Mouse (Mus musculus): ENCODE measurements at regions not wholly inside any gene's neighbourhood (a gene's known extent, or its start where the extent isn't known, plus 50 kb on each side); places are given as distances from the start of the nearest gene placed in this dataset.

DNA sequence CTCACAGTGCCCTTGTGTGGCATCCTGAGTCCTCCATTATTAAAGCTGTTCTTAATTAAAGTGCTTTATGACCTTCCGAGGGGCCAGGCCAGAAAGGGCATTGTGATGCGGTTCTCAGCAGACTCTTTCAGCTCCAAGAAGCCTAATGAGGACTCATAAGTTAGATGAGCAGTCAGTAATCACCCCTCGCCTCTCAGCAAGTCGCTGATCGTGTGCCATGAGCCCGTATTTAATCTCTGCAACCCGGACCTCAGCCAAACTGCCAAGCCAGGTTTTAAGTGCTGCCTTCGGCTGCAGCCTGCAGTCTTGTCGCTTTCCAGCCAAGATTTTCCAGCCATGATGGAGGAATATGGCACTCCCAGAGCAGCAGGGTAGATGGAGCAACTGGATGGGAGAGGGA lies 56.1 kb upstream of the Rbfox1 start:
- H3K27me3 ChIP-seq (ENCODE audit: control insufficient read depth, insufficient read depth, low read length, poor library complexity, severe bottlenecking), result no peaks in the 10 kb centered on the region
- no peaks in the 10 kb centered on the region for H3K36me3 ChIP-seq (ENCODE audit: control insufficient read depth, insufficient read depth, low read length, poor library complexity, severe bottlenecking)
- DNase-seq (ENCODE audit: low read depth, low spot score), result no peak

DNA sequence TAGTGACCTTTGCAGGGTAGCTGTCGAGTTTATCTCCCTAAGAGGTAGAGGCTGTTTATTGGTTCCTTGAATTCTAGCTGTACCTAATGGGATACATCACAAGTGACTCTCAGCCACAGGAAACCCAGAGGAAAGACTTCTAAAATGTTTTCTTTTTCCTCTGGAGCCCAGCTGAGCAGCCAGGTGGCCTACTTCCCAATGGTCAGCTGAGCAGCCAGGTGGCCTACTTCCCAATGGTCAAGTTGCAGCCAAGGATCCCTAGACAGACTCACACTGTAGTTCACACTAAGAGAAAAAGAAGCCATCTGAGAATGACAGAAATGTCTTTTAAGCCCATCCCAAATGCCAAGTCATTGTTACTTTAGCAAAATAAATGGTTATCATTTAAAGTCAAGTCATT lies 61.8 kb upstream of the Rbfox1 start:
- no peak for DNase-seq (ENCODE audit: low read depth, low spot score)
- Histone ChIP-seq H3K27me3 (ENCODE audit: control insufficient read depth, insufficient read depth, low read length, poor library complexity, severe bottlenecking) (no peaks in the 10 kb centered on the region), H3K36me3 (ENCODE audit: control insufficient read depth, insufficient read depth, low read length, poor library complexity, severe bottlenecking) (no peaks in the 10 kb centered on the region)

DNA sequence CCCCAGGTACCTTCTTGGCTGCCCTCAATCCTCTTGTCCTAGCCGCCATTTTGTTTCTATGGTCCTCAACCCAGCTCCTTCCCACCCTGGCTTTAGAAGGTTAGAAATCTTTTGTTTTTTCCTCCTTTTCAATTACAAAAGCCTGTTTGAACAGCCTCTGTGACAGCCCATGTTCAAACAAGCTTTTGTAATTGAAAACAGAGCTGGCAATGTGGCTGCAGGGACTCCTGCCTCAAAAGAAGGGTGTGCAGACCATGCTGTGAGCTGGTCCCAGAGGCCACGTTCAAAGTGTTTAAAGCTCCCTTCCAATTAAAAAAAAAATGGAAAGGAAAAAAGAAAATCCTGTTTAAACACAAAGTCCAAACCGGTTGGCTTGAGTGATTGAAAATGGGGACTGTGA lies 68.0 kb upstream of the Rbfox1 start:
- Histone ChIP-seq H3K27me3 (ENCODE audit: control insufficient read depth, insufficient read depth, low read length, poor library complexity, severe bottlenecking) (no peaks in the 10 kb centered on the region), H3K36me3 (ENCODE audit: control insufficient read depth, insufficient read depth, low read length, poor library complexity, severe bottlenecking) (no peaks in the 10 kb centered on the region)
- no peak for DNase-seq (ENCODE audit: low read depth, low spot score)

DNA sequence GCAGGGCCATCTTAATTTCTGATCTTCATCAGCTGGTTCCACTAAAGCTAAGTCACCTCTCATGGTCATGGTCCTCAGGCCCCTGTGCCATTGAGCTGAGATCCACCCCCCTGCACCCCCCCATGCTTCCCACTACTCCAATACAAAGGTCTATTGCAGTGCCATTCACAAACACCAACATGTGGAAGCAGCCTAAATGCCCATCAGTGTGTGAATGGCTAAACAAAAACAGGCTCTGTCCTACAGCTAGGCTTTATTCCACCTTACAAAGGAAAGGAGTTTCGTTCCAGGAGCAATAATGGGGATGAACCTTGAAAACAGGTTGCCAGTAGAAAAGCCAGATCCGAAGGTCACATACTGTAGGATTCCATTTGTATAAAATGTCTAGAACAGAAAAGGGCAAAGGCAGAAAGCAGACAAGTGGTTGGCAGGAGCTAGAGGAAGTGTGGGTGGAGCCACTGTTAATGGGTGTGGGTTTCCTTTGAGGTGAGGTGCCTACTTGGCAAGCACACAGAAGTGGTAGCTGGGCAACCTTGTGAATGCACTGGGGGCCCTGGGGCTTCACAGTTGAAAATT lies 72.8 kb upstream of the Rbfox1 start:
- H3K36me3 ChIP-seq (ENCODE audit: control insufficient read depth, insufficient read depth, low read length, poor library complexity, severe bottlenecking), result no peaks in the 10 kb centered on the region
- no peak for DNase-seq (ENCODE audit: low read depth, low spot score)
- no peaks in the 10 kb centered on the region for H3K27me3 ChIP-seq (ENCODE audit: control insufficient read depth, insufficient read depth, low read length, poor library complexity, severe bottlenecking)

DNA sequence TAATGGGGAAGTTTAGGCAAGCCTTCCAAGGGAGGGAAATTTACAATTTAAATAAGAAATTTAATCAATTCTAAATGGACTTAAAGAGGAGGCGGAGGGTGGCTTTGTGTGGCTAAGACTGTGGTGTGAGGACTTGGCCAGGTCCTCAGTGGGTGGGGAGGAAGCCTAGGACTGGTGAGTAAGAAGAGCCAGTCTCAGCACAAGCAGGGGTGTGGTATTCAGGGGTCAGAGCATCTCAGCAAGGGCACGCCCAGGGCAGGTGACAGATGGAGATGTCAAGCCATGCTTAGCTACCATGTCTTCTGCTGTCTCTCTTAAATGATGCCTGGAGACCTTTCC lies 73.5 kb upstream of the Rbfox1 start:
- no peaks in the 10 kb centered on the region for H3K36me3 ChIP-seq (ENCODE audit: control insufficient read depth, insufficient read depth, low read length, poor library complexity, severe bottlenecking)
- no peak for DNase-seq (ENCODE audit: low read depth, low spot score)
- no peaks in the 10 kb centered on the region for H3K27me3 ChIP-seq (ENCODE audit: control insufficient read depth, insufficient read depth, low read length, poor library complexity, severe bottlenecking)

DNA sequence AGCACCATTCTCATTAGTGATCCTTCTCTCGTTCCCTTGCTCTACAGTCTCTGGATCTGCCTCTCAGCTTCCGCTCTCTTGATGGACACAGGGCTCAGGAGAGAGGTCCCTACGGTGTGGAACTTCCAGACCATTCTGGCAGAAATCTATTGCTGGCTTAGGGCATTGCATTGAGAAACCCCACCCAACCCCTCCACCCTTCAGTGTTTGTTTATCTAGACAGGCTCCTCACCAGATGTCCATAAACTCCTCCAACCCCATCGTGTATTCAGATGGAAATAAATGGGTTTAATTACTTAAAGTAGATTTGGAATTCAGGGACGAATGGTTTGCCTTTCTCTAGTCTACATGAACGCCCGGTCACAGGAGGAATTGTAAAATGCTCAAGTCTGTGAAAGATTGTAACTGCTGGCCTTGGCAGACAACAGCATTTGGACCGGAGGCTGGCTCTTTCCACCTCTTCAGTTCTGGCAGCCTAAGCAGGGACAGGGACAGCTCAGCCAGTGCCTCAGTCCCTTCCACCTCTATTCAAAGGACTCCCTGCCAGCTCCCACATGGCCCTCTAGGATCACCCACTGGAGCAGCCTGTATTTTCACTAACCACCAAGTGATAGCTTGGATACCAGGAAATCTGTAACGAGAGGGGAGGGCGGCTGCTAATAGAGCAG lies 74.0 kb upstream of the Rbfox1 start:
- H3K36me3 ChIP-seq (ENCODE audit: control insufficient read depth, insufficient read depth, low read length, poor library complexity, severe bottlenecking), result no peaks in the 10 kb centered on the region
- DNase-seq (ENCODE audit: low read depth, low spot score), result no peak
- H3K27me3 ChIP-seq (ENCODE audit: control insufficient read depth, insufficient read depth, low read length, poor library complexity, severe bottlenecking), result no peaks in the 10 kb centered on the region

DNA sequence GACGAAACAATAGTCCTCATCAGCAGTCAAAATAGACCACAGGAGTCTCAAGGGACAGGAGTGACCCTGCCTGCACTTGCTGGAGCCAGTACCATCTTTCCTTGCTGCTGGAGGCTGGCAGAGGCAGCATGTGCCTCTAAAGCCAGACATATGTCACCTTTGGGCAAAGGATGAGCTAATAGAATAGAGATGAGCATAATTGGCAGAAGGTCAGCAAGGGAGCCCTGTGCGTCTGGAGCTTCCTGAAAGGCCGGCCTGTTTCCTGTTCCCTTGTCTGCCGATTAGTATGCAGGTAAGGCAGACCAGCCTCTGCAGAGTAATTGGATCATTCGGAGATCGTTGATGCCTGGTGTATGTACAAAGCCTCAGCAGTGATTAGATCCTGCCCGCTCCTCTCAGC lies 87.0 kb upstream of the Rbfox1 start:
- DNase-seq (ENCODE audit: low read depth, low spot score), result no peak
- no peaks in the 10 kb centered on the region for H3K27me3 ChIP-seq (ENCODE audit: control insufficient read depth, insufficient read depth, low read length, poor library complexity, severe bottlenecking)
- H3K36me3 ChIP-seq (ENCODE audit: control insufficient read depth, insufficient read depth, low read length, poor library complexity, severe bottlenecking), result no peaks in the 10 kb centered on the region

DNA sequence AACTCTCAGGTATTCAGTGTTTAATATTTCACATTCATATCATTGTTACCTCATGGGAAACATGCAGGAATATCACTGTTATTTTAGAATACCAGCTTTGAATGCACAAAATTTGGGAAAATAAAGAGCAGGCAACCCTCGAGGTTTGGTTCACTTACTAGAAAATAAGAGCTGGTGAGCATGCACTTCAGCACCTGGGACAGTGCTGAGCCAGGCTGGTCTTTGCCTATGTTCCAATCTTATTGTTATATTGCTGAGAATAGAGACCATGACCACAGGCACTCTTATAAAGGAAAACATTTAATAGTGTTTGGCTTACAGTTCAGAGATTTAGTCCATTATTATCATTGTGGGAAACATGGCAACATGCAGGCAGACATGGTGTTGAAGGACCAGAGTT lies 92.9 kb upstream of the Rbfox1 start:
- Histone ChIP-seq H3K27me3 (ENCODE audit: control insufficient read depth, insufficient read depth, low read length, poor library complexity, severe bottlenecking) (no peaks in the 10 kb centered on the region), H3K36me3 (ENCODE audit: control insufficient read depth, insufficient read depth, low read length, poor library complexity, severe bottlenecking) (no peaks in the 10 kb centered on the region)
- DNase-seq (ENCODE audit: low read depth, low spot score), result no peak

DNA sequence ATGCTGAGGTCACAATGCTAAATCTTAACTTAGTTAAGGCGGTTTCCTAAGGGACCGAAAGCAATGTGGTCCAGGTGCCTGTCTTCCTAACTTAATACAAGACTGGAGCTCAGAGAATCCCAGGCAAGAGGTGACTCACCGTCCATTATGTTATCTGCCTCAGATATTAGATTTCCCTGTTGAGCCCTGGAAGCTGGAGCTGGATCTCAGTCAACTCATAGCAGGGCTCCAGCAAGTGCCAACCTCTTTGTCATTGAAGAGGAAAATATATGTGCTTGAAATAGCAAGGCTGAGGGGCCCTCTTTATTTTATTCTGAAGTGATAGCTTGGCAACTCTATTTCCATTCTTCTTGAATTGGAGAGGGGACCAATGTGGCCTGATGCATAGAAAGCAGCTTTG lies 95.0 kb upstream of the Rbfox1 start:
- H3K27me3 ChIP-seq (ENCODE audit: control insufficient read depth, insufficient read depth, low read length, poor library complexity, severe bottlenecking), result no peaks in the 10 kb centered on the region
- no peak for DNase-seq (ENCODE audit: low read depth, low spot score)
- no peaks in the 10 kb centered on the region for H3K36me3 ChIP-seq (ENCODE audit: control insufficient read depth, insufficient read depth, low read length, poor library complexity, severe bottlenecking)

DNA sequence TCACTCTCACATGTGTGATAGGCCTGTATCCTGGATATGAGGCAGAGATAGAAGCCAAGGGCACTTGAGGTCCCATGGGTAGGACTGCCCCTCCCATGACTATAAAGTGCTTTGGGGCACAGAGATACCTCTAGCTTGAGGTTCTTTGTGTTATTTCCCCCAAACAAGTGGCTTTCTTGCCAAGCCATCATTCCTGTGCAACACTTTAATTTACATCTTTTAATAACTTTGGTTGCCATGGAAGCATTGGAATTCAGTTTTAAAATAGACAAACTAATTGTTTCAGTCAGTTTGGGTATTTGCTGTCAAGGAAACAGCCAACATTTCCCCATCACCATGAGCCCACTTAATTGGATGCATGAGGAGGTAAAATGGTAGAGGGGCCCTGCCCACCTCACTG lies 97.9 kb upstream of the Rbfox1 start:
- DNase-seq (ENCODE audit: low read depth, low spot score), result no peak
- Histone ChIP-seq H3K36me3 (ENCODE audit: control insufficient read depth, insufficient read depth, low read length, poor library complexity, severe bottlenecking) (no peaks in the 10 kb centered on the region), H3K27me3 (ENCODE audit: control insufficient read depth, insufficient read depth, low read length, poor library complexity, severe bottlenecking) (no peaks in the 10 kb centered on the region)

DNA sequence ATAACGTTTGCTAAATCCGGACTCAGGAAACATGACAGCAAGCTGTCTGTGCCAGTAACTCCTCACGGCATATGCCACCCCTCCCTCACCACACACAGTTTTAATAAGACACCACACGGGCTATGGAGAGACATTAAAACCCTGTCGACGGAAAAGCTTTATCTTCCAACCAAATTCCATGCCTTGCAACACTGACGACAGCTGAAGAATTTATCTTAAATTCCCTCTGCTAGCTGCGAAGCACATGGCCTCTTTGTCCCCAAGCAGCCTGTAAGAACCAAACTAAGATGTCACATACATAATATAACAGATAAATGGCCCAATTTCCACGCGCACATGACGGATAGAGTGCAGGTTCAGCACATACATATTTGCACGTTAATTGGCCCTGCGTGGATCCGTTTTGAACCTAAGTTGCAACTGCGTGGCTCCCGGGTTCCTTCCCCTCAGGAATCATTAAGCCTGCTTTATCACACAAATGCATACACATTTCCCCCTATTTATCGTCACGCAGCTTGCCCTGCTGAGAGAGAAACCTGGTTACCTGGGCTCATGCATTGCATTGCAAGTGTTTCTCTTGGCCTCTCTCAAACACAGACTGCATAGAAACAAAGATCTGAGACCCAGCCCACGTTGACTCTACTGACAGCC lies 118.3 kb upstream of the Rbfox1 start:
- H3K36me3 ChIP-seq (ENCODE audit: control insufficient read depth, insufficient read depth, low read length, poor library complexity, severe bottlenecking), result no peaks in the 10 kb centered on the region
- DNase-seq (ENCODE audit: low read depth, low spot score), result no peak
- H3K27me3 ChIP-seq (ENCODE audit: control insufficient read depth, insufficient read depth, low read length, poor library complexity, severe bottlenecking), result no peaks in the 10 kb centered on the region

DNA sequence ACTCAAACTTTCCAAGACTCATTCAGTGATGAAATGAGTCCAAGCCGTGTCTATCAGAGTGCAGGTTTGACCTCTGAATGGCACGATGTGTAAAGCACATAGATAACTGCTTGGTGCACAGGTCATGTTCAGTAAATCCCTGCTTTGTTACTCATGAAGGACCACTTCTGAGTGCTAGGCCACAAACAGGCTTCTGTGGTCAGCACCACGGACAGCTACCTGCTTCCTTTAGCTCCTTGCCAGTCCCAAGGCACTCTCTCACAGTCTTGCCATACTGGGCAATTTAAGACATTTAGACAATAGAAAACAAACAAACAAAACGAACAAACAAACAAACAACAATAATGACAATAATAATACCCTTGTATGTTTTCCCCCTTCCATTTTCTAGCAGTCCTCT lies 120.0 kb upstream of the Rbfox1 start:
- no peaks in the 10 kb centered on the region for H3K27me3 ChIP-seq (ENCODE audit: control insufficient read depth, insufficient read depth, low read length, poor library complexity, severe bottlenecking)
- H3K36me3 ChIP-seq (ENCODE audit: control insufficient read depth, insufficient read depth, low read length, poor library complexity, severe bottlenecking), result no peaks in the 10 kb centered on the region
- DNase-seq (ENCODE audit: low read depth, low spot score), result no peak

DNA sequence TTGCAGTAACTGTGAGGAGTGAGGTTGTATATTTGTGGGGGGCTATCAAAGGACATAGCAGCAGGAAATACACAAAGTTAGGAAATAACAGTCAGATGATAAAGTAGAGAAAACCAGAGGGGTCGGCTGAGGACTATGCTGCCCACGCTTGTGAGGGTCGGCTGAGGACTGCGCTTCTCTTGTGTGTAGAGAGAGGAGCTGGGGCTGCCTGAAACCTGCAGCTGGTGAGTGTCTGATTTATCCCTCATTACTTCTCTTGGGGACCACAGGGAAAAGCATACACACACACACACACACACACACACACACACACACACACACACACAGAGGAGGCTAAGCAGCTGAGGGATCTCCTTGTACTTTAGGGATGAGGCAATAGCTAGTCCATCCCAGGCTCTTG lies 124.3 kb upstream of the Rbfox1 start:
- Histone ChIP-seq H3K27me3 (ENCODE audit: control insufficient read depth, insufficient read depth, low read length, poor library complexity, severe bottlenecking) (no peaks in the 10 kb centered on the region), H3K36me3 (ENCODE audit: control insufficient read depth, insufficient read depth, low read length, poor library complexity, severe bottlenecking) (no peaks in the 10 kb centered on the region)
- no peak for DNase-seq (ENCODE audit: low read depth, low spot score)

DNA sequence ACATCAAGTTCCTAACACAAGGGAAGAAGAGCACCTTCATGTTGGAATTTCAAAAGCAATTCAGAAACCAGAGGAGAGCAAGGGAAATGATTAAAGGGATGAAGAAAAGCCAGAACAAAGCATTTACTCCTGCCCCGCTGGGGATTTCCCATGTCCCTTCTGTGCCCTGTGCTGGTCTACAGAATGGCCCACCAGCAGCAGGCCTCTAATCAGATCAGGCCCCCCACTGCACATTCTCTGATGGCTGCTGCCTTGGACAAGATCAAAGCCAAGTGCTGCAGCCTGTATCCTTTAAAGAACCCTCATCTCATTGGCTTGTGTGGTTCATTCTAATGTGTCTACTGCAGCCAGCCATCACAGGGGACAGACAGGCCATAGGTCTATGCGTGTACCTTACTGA lies 126.1 kb upstream of the Rbfox1 start:
- Histone ChIP-seq H3K36me3 (ENCODE audit: control insufficient read depth, insufficient read depth, low read length, poor library complexity, severe bottlenecking) (no peaks in the 10 kb centered on the region), H3K27me3 (ENCODE audit: control insufficient read depth, insufficient read depth, low read length, poor library complexity, severe bottlenecking) (no peaks in the 10 kb centered on the region)
- no peak for DNase-seq (ENCODE audit: low read depth, low spot score)

DNA sequence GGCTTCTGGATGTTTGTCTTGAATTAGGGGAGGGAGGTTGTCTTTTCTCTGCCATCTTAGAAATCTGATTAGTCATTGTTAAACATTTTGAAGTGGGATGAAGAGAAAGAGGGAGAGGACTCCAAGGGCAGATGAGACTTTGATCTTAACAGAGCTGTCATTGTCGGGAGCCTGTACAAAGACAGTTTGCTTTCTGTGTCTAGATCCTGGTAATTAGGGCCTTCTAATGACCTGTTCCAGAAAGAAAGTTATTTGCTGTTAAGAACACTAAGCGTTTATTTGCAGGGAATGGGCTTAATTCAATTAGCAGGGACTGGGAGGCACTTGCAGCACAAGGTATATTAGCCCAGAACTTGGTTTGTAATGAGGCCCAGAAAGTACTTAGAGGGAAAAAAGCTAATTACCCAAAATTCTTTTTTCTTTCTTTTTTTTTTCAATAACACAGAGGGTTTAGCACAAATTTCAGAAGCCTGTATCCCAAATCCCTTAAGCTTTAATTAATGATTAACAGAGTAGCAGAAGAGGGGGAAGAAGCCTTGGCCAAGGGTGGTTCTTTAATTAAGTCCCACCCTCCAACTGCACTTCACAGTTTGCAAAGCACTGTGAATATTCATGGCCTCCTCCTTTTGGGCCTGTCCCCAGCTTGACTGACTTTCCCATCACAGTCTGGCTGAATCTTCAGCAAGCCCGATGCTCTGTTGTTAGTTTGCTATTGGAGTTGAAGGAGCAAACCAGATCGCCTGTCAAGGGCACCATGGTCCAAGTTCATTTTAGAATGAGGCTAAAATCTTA lies 142.2 kb upstream of the Rbfox1 start:
- no peaks in the 10 kb centered on the region for H3K27me3 ChIP-seq (ENCODE audit: control insufficient read depth, insufficient read depth, low read length, poor library complexity, severe bottlenecking)
- no peak for DNase-seq (ENCODE audit: low read depth, low spot score)
- H3K36me3 ChIP-seq (ENCODE audit: control insufficient read depth, insufficient read depth, low read length, poor library complexity, severe bottlenecking), result no peaks in the 10 kb centered on the region

Measured in splenic B cell, adult 2 months (primary cell).